Mouse (Mus musculus) liver, adult 2 months (tissue): Measurements from ENCODE around the gene D8Ertd738e.

Experiments
- CTCF ChIP-seq: fragments of 200-500 bp; IDR thresholded peaks from 2 replicates; pipeline ENCODE4 v1.5.1; 2011; ENCODE audit warnings: low read depth, low read length, control low read depth
- POLR2A ChIP-seq: fragments of 200-500 bp; IDR thresholded peaks from 2 replicates; pipeline ENCODE4 v1.6.1; 2011; ENCODE audit warnings: low read length, control low read depth; ENCODE audit not compliant: insufficient read depth; ENCODE audit errors: extremely low read depth

DNA sequence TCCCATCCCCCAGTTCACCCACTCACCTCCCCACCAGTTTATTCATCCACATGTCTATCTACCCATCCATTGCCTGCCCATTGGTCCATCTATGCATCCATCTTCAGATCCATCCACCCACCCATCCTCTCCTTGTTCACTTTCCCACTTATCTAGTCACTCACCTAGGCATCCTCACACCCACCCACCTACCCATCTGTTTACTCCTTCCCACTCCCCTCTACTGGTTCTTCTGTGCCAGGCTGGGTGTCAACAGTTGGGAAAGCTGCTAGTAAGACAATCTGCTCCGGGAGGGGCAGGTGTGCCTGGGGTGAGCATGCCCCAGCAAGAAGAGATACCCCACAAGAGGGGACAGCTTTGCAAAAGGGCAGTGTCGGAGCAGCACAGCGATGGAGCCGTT, 11.6 kb upstream of the D8Ertd738e start:
- TF ChIP-seq POLR2A (no peak), CTCF (no peak)
